Mouse (Mus musculus): Measurements from ENCODE around the gene Mob3c. TPM values are rescaled to one million over a fixed set of nuclear protein-coding genes. Genes with fewer than 3 reads are reported as not detected.

Mob3c gene
- polyA plus RNA-seq, 1 experiment, result 34.5 TPM

GRCm38 (mm10) chr4:115850631-115851030, 22.7 kb downstream of the Mob3c start:
- 71% methylated on average over 2 of the region's 2 CpGs for WGBS
- H3K36me3 ChIP-seq (ENCODE audit: control insufficient read depth, insufficient read depth, low read length), result peaks cover 25% of the 10 kb centered on the region
- peaks cover 11% of the 10 kb centered on the region; the same call in 1 of the 2 replicates for H3K4me1 ChIP-seq (ENCODE audit: control insufficient read depth, insufficient read depth, insufficient read length)

DNA sequence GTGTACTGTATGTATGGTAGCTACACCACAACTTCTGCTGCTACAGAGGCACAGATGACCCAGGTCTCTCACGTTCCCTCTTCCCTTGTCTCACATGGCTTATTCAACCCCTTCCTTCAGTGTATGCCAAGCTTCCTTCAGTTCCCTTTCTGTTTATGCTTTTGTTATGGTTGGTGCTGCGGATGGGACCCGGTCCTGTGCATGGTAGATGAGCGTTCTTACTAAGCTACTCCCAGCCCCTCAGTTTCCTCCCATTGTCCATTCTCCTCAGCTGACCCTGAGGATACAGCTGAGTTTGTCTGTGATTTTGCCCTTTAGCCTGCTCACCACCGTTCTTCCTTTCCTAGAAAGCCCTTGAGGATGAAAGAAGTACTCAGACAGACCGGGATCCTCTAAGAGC, 23.7 kb downstream of the Mob3c start:
- WGBS, result 94% methylated on average over 6 of the region's 6 CpGs
- TF ChIP-seq CTCF (IDR thresholded peaks at IDR 0.05; ENCODE audit: extremely low read depth, insufficient read depth, insufficient read length, insufficient replicate concordance) (no peak), POLR2A (IDR thresholded peaks at IDR 0.05; ENCODE audit: low read depth, low read length) (no peak)
- H3K4me1 ChIP-seq (ENCODE audit: control insufficient read depth, insufficient read depth, insufficient read length), result peaks cover 11% of the 10 kb centered on the region; the same call in 1 of the 2 replicates
- H3K36me3 ChIP-seq (ENCODE audit: control insufficient read depth, insufficient read depth, low read length), result peaks cover 28% of the 10 kb centered on the region
- H3K4me3 ChIP-seq (ENCODE audit: extremely low read depth, insufficient read depth, insufficient read length), result no peak overlapping the region
- no peak for DNase-seq (ENCODE audit: low read depth in 1 of 2, low spot score in 2 of 2)
- no peak overlapping the region for H3K27ac ChIP-seq (ENCODE audit: insufficient read depth, low read length)
- no peaks in the 10 kb centered on the region for H3K27me3 ChIP-seq (ENCODE audit: control insufficient read depth, insufficient read depth, low read length)

More at GRCm38 (mm10) chr4:115850631-115851030, 22.7 kb downstream of the Mob3c start:
- TF ChIP-seq CTCF (IDR thresholded peaks at IDR 0.05; ENCODE audit: extremely low read depth, insufficient read depth, insufficient read length, insufficient replicate concordance), result no peak
- no peak for TF ChIP-seq POLR2A (IDR thresholded peaks at IDR 0.05; ENCODE audit: low read depth, low read length)
- Histone ChIP-seq H3K4me3 (ENCODE audit: extremely low read depth, insufficient read depth, insufficient read length) (no peak overlapping the region), H3K27me3 (ENCODE audit: control insufficient read depth, insufficient read depth, low read length) (no peaks in the 10 kb centered on the region), H3K27ac (ENCODE audit: insufficient read depth, low read length) (no peak overlapping the region)
- no peak for DNase-seq (ENCODE audit: low read depth in 1 of 2, low spot score in 2 of 2)

- no peak overlapping the region for H3K4me3 ChIP-seq (ENCODE audit: extremely low read depth, insufficient read depth, insufficient read length)
- H3K27me3 ChIP-seq (ENCODE audit: control insufficient read depth, insufficient read depth, low read length), result no peaks in the 10 kb centered on the region
- DNase-seq (ENCODE audit: low read depth in 1 of 2, low spot score in 2 of 2), result no peak
- H3K36me3 ChIP-seq (ENCODE audit: control insufficient read depth, insufficient read depth, low read length), result peaks cover 24% of the 10 kb centered on the region
- 80% methylated on average over 6 of the region's 6 CpGs for WGBS
- H3K27ac ChIP-seq (ENCODE audit: insufficient read depth, low read length), result no peak overlapping the region
- H3K4me1 ChIP-seq (ENCODE audit: control insufficient read depth, insufficient read depth, insufficient read length), result peaks cover 7% of the 10 kb centered on the region; the same call in 1 of the 2 replicates
- TF ChIP-seq CTCF (IDR thresholded peaks at IDR 0.05; ENCODE audit: extremely low read depth, insufficient read depth, insufficient read length, insufficient replicate concordance) (no peak), POLR2A (IDR thresholded peaks at IDR 0.05; ENCODE audit: low read depth, low read length) (no peak)
Measured at GRCm38 (mm10) chr4:115855100-115855499, 27.2 kb downstream of the Mob3c start.

DNA sequence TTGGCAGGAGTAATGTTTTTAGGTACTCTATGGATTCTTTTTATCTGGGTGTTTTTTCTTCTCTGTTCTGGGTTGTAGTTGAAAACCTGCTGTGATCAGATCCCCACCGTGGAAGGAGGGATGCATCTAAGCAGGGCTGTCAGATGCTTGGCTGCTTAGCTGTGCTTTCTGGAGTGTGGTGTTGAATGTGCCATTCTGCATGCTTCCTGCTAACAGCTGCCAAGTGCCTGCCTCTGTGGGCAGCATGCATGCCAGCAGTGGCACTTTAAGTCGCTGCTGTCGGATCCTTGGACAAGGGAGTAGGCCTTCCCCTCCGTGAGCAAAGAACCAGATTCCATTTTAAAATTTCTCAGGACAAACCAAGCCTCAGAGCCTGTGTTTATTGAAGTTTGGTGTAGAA, 27.7 kb downstream of the Mob3c start:
- H3K36me3 ChIP-seq (ENCODE audit: control insufficient read depth, insufficient read depth, low read length), result peaks cover 24% of the 10 kb centered on the region
- H3K27ac ChIP-seq (ENCODE audit: insufficient read depth, low read length), result no peak overlapping the region
- H3K27me3 ChIP-seq (ENCODE audit: control insufficient read depth, insufficient read depth, low read length), result no peaks in the 10 kb centered on the region
- WGBS, result 90% methylated on average over 4 of the region's 4 CpGs
- TF ChIP-seq POLR2A (IDR thresholded peaks at IDR 0.05; ENCODE audit: low read depth, low read length), result no peak
- TF ChIP-seq CTCF (IDR thresholded peaks at IDR 0.05; ENCODE audit: extremely low read depth, insufficient read depth, insufficient read length, insufficient replicate concordance), result no peak
- H3K4me1 ChIP-seq (ENCODE audit: control insufficient read depth, insufficient read depth, insufficient read length), result peaks cover 7% of the 10 kb centered on the region; the same call in 1 of the 2 replicates
- no peak overlapping the region for H3K4me3 ChIP-seq (ENCODE audit: extremely low read depth, insufficient read depth, insufficient read length)
- DNase-seq (ENCODE audit: low read depth in 1 of 2, low spot score in 2 of 2), result no peak

DNA sequence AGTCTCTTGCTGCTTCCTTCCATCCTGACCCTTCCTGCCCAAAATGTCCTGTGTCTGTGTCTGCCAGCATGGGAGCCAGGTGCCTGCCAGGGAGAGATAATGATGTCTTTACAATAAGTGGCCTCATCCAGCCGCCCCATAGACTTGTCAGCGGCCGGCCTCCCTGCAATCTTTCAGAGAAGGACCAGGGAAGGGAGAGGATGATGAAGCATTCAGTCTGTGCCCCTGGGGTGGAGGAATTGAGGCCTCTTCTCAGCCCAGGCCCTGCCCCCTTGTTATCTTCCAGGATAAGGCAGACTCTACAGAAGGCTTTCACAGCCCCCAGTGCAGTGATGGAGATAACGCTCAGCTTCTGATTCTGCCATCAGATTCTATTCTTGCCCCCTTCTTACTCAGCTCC, 28.4 kb downstream of the Mob3c start:
- no peak overlapping the region for H3K27ac ChIP-seq (ENCODE audit: insufficient read depth, low read length)
- peaks cover 26% of the 10 kb centered on the region for H3K36me3 ChIP-seq (ENCODE audit: control insufficient read depth, insufficient read depth, low read length)
- H3K4me1 ChIP-seq (ENCODE audit: control insufficient read depth, insufficient read depth, insufficient read length), result peaks cover 7% of the 10 kb centered on the region; the same call in 1 of the 2 replicates
- H3K4me3 ChIP-seq (ENCODE audit: extremely low read depth, insufficient read depth, insufficient read length), result no peak overlapping the region
- TF ChIP-seq POLR2A (IDR thresholded peaks at IDR 0.05; ENCODE audit: low read depth, low read length) (no peak), CTCF (IDR thresholded peaks at IDR 0.05; ENCODE audit: extremely low read depth, insufficient read depth, insufficient read length, insufficient replicate concordance) (no peak)
- no peak for DNase-seq (ENCODE audit: low read depth in 1 of 2, low spot score in 2 of 2)
- no peaks in the 10 kb centered on the region for H3K27me3 ChIP-seq (ENCODE audit: control insufficient read depth, insufficient read depth, low read length)
- 75% methylated on average over 4 of the region's 4 CpGs for WGBS

DNA sequence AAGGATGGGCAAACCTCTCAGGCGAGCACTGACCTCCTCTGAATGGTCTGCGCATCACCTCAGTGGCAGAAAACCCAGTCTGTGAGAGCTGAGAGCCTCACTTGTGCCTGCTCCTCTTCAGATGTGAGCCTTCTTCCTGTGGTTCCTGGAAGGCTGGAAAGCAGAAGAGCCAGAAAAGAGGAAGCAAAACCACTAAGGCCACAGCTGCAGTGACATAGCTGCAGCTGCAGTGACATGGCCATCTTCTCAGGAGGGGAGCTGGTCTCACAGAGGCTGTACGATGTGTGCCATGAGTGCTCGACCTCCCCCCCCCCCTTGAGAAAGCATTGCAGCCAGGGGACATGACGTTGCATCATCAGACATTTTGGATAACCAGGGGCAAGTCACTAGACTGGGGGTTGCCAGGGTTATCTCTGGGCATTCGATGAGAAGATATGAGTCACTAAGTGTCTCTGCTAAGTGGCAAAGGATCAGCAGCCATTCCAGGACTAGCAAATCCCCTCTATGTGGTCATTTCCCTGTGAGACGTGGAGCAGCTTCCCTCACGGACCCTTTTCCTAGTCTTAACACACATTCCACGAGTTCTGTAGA, 29.5 kb downstream of the Mob3c start:
- 56% methylated on average over 9 of the region's 9 CpGs for WGBS
- Histone ChIP-seq H3K36me3 (ENCODE audit: control insufficient read depth, insufficient read depth, low read length) (peaks cover 28% of the 10 kb centered on the region), H3K27me3 (ENCODE audit: control insufficient read depth, insufficient read depth, low read length) (no peaks in the 10 kb centered on the region), H3K4me3 (ENCODE audit: extremely low read depth, insufficient read depth, insufficient read length) (no peak overlapping the region), H3K27ac (ENCODE audit: insufficient read depth, low read length) (no peak overlapping the region), H3K4me1 (ENCODE audit: control insufficient read depth, insufficient read depth, insufficient read length) (peaks cover 7% of the 10 kb centered on the region; the same call in 1 of the 2 replicates)
- peak in 1 of 2 experiments; percentile 13 for DNase-seq (ENCODE audit: low read depth in 1 of 2, low spot score in 2 of 2)
- no peak for TF ChIP-seq CTCF (IDR thresholded peaks at IDR 0.05; ENCODE audit: extremely low read depth, insufficient read depth, insufficient read length, insufficient replicate concordance)
- no peak for TF ChIP-seq POLR2A (IDR thresholded peaks at IDR 0.05; ENCODE audit: low read depth, low read length)

GRCm38 (mm10) chr4:115863352-115863751, 35.5 kb downstream of the Mob3c start:
- H3K4me1 ChIP-seq (ENCODE audit: control insufficient read depth, insufficient read depth, insufficient read length), result no peaks in the 10 kb centered on the region
- TF ChIP-seq CTCF (IDR thresholded peaks at IDR 0.05; ENCODE audit: extremely low read depth, insufficient read depth, insufficient read length, insufficient replicate concordance) (no peak), POLR2A (IDR thresholded peaks at IDR 0.05; ENCODE audit: low read depth, low read length) (no peak)
- H3K27ac ChIP-seq (ENCODE audit: insufficient read depth, low read length), result no peak overlapping the region
- H3K4me3 ChIP-seq (ENCODE audit: extremely low read depth, insufficient read depth, insufficient read length), result no peak overlapping the region
- WGBS, result 95% methylated on average over 7 of the region's 7 CpGs
- peaks cover 35% of the 10 kb centered on the region for H3K36me3 ChIP-seq (ENCODE audit: control insufficient read depth, insufficient read depth, low read length)
- no peaks in the 10 kb centered on the region for H3K27me3 ChIP-seq (ENCODE audit: control insufficient read depth, insufficient read depth, low read length)
- DNase-seq (ENCODE audit: low read depth in 1 of 2, low spot score in 2 of 2), result no peak

All from spleen, adult 2 months (tissue).